Mouse (Mus musculus) frontal cortex, postnatal 14 days (tissue): Measurements from ENCODE around the gene Lpp.

Experiments used
- DNase-seq, 2 experiments: peaks; one replicate each; pipeline ENCODE4 v3.0.0; 2022; ENCODE audit warnings: low spot score in 2 of 2

Lpp gene

GRCm38 (mm10) chr16:24435115-24435553, 41.8 kb downstream of the Lpp start:
- DNase-seq, result no peak

GRCm38 (mm10) chr16:24438438-24438837, 45.1 kb downstream of the Lpp start:
- no peak for DNase-seq

- DNase-seq, result no peak
These were observed 48.0 kb downstream of the Lpp start for GRCm38 (mm10) chr16:24441338-24441737.

GRCm38 (mm10) chr16:24442500-24443122, 49.3 kb downstream of the Lpp start:
- no peak for DNase-seq

- DNase-seq, result no peak
These were observed 49.8 kb downstream of the Lpp start for GRCm38 (mm10) chr16:24443123-24443515.

- DNase-seq, result no peak
These were observed 50.2 kb downstream of the Lpp start for GRCm38 (mm10) chr16:24443555-24443954.

GRCm38 (mm10) chr16:24444818-24445217, 51.5 kb downstream of the Lpp start:
- no peak for DNase-seq

GRCm38 (mm10) chr16:24445473-24445872, 52.2 kb downstream of the Lpp start:
- DNase-seq, result no peak

GRCm38 (mm10) chr16:24446449-24446848, 53.1 kb downstream of the Lpp start:
- no peak for DNase-seq

GRCm38 (mm10) chr16:24447666-24448492, 54.6 kb downstream of the Lpp start:
- no peak for DNase-seq

- no peak for DNase-seq
These were observed 55.2 kb downstream of the Lpp start for GRCm38 (mm10) chr16:24448493-24448845.

GRCm38 (mm10) chr16:24449806-24450205, 56.5 kb downstream of the Lpp start:
- DNase-seq, result no peak

GRCm38 (mm10) chr16:24450256-24450655, 56.9 kb downstream of the Lpp start:
- DNase-seq, result no peak

- no peak for DNase-seq
These were observed 57.8 kb downstream of the Lpp start for GRCm38 (mm10) chr16:24451123-24451522.

GRCm38 (mm10) chr16:24453536-24453935, 60.2 kb downstream of the Lpp start:
- DNase-seq, result no peak

- no peak for DNase-seq
These were observed 61.2 kb downstream of the Lpp start for GRCm38 (mm10) chr16:24454493-24454892.

- no peak for DNase-seq
These were observed 62.1 kb downstream of the Lpp start for GRCm38 (mm10) chr16:24455361-24455855.

- DNase-seq, result no peak
These were observed 70.5 kb downstream of the Lpp start for GRCm38 (mm10) chr16:24463842-24464241.

- DNase-seq, result no peak
These were observed 71.1 kb downstream of the Lpp start for GRCm38 (mm10) chr16:24464436-24464835.

GRCm38 (mm10) chr16:24465633-24466032, 72.3 kb downstream of the Lpp start:
- no peak for DNase-seq

- DNase-seq, result no peak
These were observed 74.4 kb downstream of the Lpp start for GRCm38 (mm10) chr16:24467544-24468290.

- no peak for DNase-seq
These were observed 76.0 kb downstream of the Lpp start for GRCm38 (mm10) chr16:24469313-24469712.
